Mouse (Mus musculus): ENCODE results near the gene Tprg. TPM values are rescaled to one million over a fixed set of nuclear protein-coding genes. Genes with fewer than 3 reads are reported as not detected.

The Tprg gene
- total and polyA plus RNA-seq, 3 experiments, result 0.22 TPM; not detected in 2

DNA sequence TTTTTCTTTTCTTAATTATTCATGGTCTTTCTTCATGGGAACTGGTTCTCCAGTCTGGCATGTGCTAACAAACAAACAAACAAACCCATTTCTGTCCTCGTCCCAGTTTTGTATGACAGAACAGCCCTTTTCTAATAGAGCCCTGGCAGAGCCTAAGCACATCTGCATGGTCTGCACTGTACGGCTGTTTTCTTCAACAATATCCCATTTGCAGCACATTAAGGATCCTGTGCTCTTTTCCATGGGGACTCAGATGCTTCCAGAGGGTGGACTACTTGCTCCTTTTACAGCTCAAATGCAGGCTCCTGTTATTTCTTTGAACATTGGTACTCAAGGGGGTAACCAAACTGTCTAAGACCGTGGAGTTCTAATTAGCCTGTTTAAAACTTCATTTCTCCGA, 178.1 kb downstream of the Tprg start:
- Histone ChIP-seq H3K4me1 (ENCODE audit: insufficient read depth, low read depth, low read length) (no peaks in the 10 kb centered on the region), H3K36me3 (replicated peaks) (no peaks in the 10 kb centered on the region), H3K27me3 (ENCODE audit: insufficient read depth, low read length) (no peaks in the 10 kb centered on the region), H3K4me3 (ENCODE audit: low read depth, low read length) (no peak overlapping the region), H3K9me3 (replicated peaks) (0 out of 2 replicates have a peak, but pooled peaks cover 2% of the 10 kb centered on the region)
- ATAC-seq (ENCODE audit: extremely low read depth, insufficient number of reproducible peaks, low FRiP score, poor library complexity, severe bottlenecking) (no peak), DNase-seq (ENCODE audit: low spot score) (no peak)
- no peak for TF ChIP-seq GATA1 (IDR thresholded peaks at IDR 0.05; ENCODE audit: borderline replicate concordance, low read length)

DNA sequence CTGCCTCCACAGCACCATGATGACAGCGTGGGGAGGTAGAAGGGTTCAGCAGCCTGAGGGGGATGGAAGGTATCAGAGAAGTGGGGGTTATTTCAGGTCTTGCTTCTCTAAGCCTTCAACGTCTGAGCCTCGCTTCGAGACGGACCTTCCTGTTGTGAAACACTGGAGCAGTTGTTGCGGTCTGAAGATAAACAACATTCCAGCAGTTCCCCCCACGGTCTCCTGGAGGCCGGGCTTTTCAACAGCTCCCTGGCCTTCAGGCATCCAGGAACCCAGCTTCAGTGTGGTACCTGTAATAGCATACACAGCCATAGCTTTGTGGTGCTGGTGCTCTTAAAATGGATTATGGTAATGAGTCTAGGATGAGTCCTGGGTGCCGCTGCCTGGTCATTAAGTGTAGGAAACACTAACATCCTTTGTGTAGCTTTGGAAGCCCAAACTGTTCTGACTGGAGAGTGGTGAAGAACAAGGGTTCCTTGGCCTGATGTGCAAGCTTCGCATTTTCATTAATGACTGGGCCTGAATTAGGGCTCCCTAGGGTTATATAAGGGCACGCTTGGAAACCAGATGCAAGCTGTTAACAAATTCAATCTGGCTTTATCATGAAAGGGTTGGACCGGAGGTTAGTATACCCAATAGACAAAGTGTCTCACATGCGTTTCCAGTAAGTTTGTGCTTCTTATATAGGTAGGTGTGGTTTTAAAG, 179.0 kb downstream of the Tprg start:
- Histone ChIP-seq H3K9me3 (replicated peaks) (0 out of 2 replicates have a peak, but pooled peaks cover 2% of the 10 kb centered on the region), H3K36me3 (replicated peaks) (no peaks in the 10 kb centered on the region), H3K27me3 (ENCODE audit: insufficient read depth, low read length) (no peaks in the 10 kb centered on the region), H3K4me1 (ENCODE audit: insufficient read depth, low read depth, low read length) (no peaks in the 10 kb centered on the region), H3K4me3 (ENCODE audit: low read depth, low read length) (no peak overlapping the region)
- no peak for ATAC-seq (ENCODE audit: extremely low read depth, insufficient number of reproducible peaks, low FRiP score, poor library complexity, severe bottlenecking)
- TF ChIP-seq CTCF (IDR thresholded peaks at IDR 0.05; ENCODE audit: low read depth, low read length) (no peak), GATA1 (IDR thresholded peaks at IDR 0.05; ENCODE audit: borderline replicate concordance, low read length) (no peak), POLR2AphosphoS5 (IDR thresholded peaks at IDR 0.05; ENCODE audit: insufficient replicate concordance, low read depth, low read length) (no peak), GATA2 (IDR thresholded peaks at IDR 0.05; ENCODE audit: borderline replicate concordance, low read depth, low read length) (no peak), TAL1 (conservative IDR thresholded peaks at IDR 0.05; ENCODE audit: low read depth, low read length) (no peak)
- DNase-seq (ENCODE audit: low spot score), result no peak

DNA sequence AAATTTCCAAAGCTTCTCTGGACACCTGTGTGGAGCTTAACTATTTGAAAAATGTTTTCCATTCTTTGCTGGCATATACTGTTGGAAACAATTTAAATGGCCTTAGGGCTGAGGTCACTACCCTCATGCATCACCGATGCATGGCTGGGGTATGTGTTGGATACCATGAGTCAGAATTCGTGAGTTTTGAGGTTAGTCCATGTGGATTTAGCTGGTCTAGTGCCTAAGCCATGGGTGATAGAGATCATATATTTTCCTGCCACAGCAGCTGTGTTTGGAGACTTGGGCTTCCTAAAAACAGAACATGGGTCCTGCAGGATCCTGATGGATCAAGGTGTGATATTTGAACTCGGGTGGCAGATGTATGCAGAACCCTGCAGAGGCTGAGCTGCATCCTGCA, 181.4 kb downstream of the Tprg start:
- DNase-seq (ENCODE audit: low spot score) (no peak), ATAC-seq (ENCODE audit: extremely low read depth, insufficient number of reproducible peaks, low FRiP score, poor library complexity, severe bottlenecking) (no peak)
- H3K4me3 ChIP-seq (ENCODE audit: low read depth, low read length), result no peak overlapping the region
- H3K4me1 ChIP-seq (ENCODE audit: insufficient read depth, low read depth, low read length), result no peaks in the 10 kb centered on the region
- TF ChIP-seq TAL1 (conservative IDR thresholded peaks at IDR 0.05; ENCODE audit: low read depth, low read length) (no peak), GATA1 (IDR thresholded peaks at IDR 0.05; ENCODE audit: borderline replicate concordance, low read length) (no peak), CTCF (IDR thresholded peaks at IDR 0.05; ENCODE audit: low read depth, low read length) (no peak), GATA2 (IDR thresholded peaks at IDR 0.05; ENCODE audit: borderline replicate concordance, low read depth, low read length) (no peak), POLR2AphosphoS5 (IDR thresholded peaks at IDR 0.05; ENCODE audit: insufficient replicate concordance, low read depth, low read length) (no peak)
- no peaks in the 10 kb centered on the region for H3K27me3 ChIP-seq (ENCODE audit: insufficient read depth, low read length)
- no peaks in the 10 kb centered on the region for H3K36me3 ChIP-seq (replicated peaks)
- H3K9me3 ChIP-seq (replicated peaks), result 0 out of 2 replicates have a peak, but pooled peaks cover 2% of the 10 kb centered on the region

GRCm38 (mm10) chr16:25468662-25469061, 182.0 kb downstream of the Tprg start:
- Histone ChIP-seq H3K4me3 (ENCODE audit: low read depth, low read length) (no peak overlapping the region), H3K27me3 (ENCODE audit: insufficient read depth, low read length) (no peaks in the 10 kb centered on the region), H3K4me1 (ENCODE audit: insufficient read depth, low read depth, low read length) (no peaks in the 10 kb centered on the region), H3K9me3 (replicated peaks) (0 out of 2 replicates have a peak, but pooled peaks cover 2% of the 10 kb centered on the region), H3K36me3 (replicated peaks) (no peaks in the 10 kb centered on the region)
- no peak for DNase-seq (ENCODE audit: low spot score)
- no peak for TF ChIP-seq POLR2AphosphoS5 (IDR thresholded peaks at IDR 0.05; ENCODE audit: insufficient replicate concordance, low read depth, low read length)
- TF ChIP-seq GATA2 (IDR thresholded peaks at IDR 0.05; ENCODE audit: borderline replicate concordance, low read depth, low read length), result no peak
- TF ChIP-seq TAL1 (conservative IDR thresholded peaks at IDR 0.05; ENCODE audit: low read depth, low read length), result no peak
- no peak for TF ChIP-seq CTCF (IDR thresholded peaks at IDR 0.05; ENCODE audit: low read depth, low read length)
- no peak for TF ChIP-seq GATA1 (IDR thresholded peaks at IDR 0.05; ENCODE audit: borderline replicate concordance, low read length)
- ATAC-seq (ENCODE audit: extremely low read depth, insufficient number of reproducible peaks, low FRiP score, poor library complexity, severe bottlenecking), result no peak

All from G1E (cell line).